Mouse (Mus musculus) kidney, embryonic 14.5 days (tissue): Measurements from ENCODE around the gene Pnliprp1. TPM values are rescaled to one million over a fixed set of nuclear protein-coding genes. Genes with fewer than 3 reads are reported as not detected.

ENCODE experiments used
- ATAC-seq: fragments of 200-750 bp; cut with Nextera tagmentation; 2 replicates; pipeline ENCODE4 v1.8.0; 2017; ENCODE audit warnings: moderate number of reproducible peaks, mild to moderate bottlenecking, moderate TSS enrichment, moderate library complexity; ENCODE audit not compliant: low FRiP score, low TSS enrichment
- H3K27ac ChIP-seq: fragments of 300-500 bp; sonication (generic); 2 replicates; pipeline ENCODE4 v1.5.1; 2014; ENCODE audit warnings: low read depth, mild to moderate bottlenecking, low read length, moderate library complexity, mixed read lengths
- H3K27me3 ChIP-seq: fragments of 300-500 bp; sonication (generic); 2 replicates; pipeline ENCODE4 v1.6.1; 2014; ENCODE audit warnings: mild to moderate bottlenecking, low read length; ENCODE audit not compliant: control insufficient read depth, insufficient read depth
- H3K36me3 ChIP-seq: fragments of 300-500 bp; sonication (generic); 2 replicates; pipeline ENCODE4 v1.6.1; 2014; ENCODE audit warnings: low read length, mixed read lengths; ENCODE audit not compliant: control insufficient read depth, insufficient read depth
- H3K4me1 ChIP-seq: fragments of 300-500 bp; sonication (generic); 2 replicates; pipeline ENCODE4 v1.6.1; 2014; ENCODE audit warnings: low read length, mixed read lengths; ENCODE audit not compliant: control insufficient read depth, insufficient read depth
- H3K4me2 ChIP-seq: fragments of 300-500 bp; sonication (generic); replicated peaks from 2 replicates; pipeline ENCODE4 v1.6.1; 2014; ENCODE audit warnings: low read depth, mild to moderate bottlenecking, low read length
- H3K4me3 ChIP-seq: fragments of 300-500 bp; sonication (generic); 2 replicates; pipeline ENCODE4 v1.5.1; 2014; ENCODE audit warnings: mild to moderate bottlenecking, low read length
- H3K9ac ChIP-seq: fragments of 300-500 bp; sonication (generic); 2 replicates; pipeline ENCODE4 v1.6.1; 2014; ENCODE audit warnings: low read depth, mild to moderate bottlenecking, low read length, moderate library complexity
- H3K9me3 ChIP-seq: fragments of 300-500 bp; sonication (generic); 2 replicates; pipeline ENCODE4 v1.6.1; 2016; ENCODE audit warnings: low read length; ENCODE audit not compliant: control insufficient read depth
- WGBS: fragments of 180-500 bp; shearing (Covaris S2); extraction: QIAGEN DNeasy Blood & Tissue Kit; methylation state at CpG from one replicate; pipeline ENCODE4 v1.1.7; 2014; 5-methylcytosine and 5-hydroxymethylcytosine counted together
- polyA plus RNA-seq: library from polyadenylated mRNA; unstranded; fragments of >200 nt; fragmentation: Nextera tagmentation; extraction: Ambion mirVana; gene quantifications from 2 replicates; pipeline ENCODE4 v1.2.1, GENCODE M21; 2014

Gene Pnliprp1
- polyA plus RNA-seq, 1 experiment from 2014 or later: 0.87 TPM

DNA sequence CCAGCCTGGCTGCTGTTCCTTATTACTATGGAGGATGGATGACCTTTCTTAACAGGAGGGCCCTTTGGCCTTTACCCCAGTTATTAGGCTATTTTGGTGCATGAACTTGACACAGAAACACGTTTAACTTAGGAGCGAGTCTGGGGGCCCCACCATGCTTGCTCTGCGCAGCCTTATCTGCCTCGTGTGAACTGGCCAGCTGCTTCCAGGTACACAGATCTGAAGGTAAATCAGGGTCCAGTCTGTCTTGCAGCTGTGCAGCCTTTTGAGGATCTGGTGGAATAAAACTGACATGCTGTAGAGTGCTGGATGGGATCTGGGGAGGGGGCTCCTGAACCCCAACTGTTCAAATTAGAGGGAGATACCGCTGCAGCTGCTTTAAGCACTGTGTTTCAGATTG is 931 bp upstream of the Pnliprp1 start:
- H3K27me3 ChIP-seq: no peaks in the 10 kb centered on the region
- H3K4me2 ChIP-seq: no peak overlapping the region
- H3K9ac ChIP-seq: no peak overlapping the region
- no peak for ATAC-seq
- no peak overlapping the region for H3K4me3 ChIP-seq
- no peak overlapping the region for H3K27ac ChIP-seq
- no peaks in the 10 kb centered on the region for H3K9me3 ChIP-seq
- WGBS: 72% methylated on average over 5 of the region's 5 CpGs
- H3K4me1 ChIP-seq: no peaks in the 10 kb centered on the region; the same call in 1 of the 2 replicates
- no peaks in the 10 kb centered on the region for H3K36me3 ChIP-seq

DNA sequence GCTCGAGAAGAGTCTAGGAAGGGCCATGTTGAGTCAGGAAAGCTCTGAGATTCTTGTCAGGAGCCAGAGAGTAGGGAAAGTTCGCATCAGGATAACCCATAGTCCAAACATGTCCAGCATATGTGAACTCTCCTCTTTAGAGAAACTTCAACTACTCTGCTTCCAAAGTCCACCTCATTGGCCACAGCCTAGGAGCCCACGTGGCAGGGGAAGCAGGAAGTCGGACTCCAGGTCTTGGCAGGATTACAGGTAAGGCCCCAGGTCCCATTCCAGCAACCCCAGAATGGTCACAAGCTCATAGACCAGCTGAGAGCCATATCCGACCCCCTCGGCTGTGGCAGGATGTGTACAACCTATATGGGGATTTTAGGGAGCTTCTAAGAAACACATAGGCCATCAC is 4.5 kb downstream of the Pnliprp1 start:
- H3K9me3 ChIP-seq: no peaks in the 10 kb centered on the region
- no peak for ATAC-seq
- no peaks in the 10 kb centered on the region; the same call in 1 of the 2 replicates for H3K4me1 ChIP-seq
- H3K4me2 ChIP-seq: no peak overlapping the region
- H3K27ac ChIP-seq: no peak overlapping the region
- no peak overlapping the region for H3K9ac ChIP-seq
- no peaks in the 10 kb centered on the region for H3K36me3 ChIP-seq
- no peaks in the 10 kb centered on the region for H3K27me3 ChIP-seq
- H3K4me3 ChIP-seq: no peak overlapping the region
- 88% methylated on average over 6 of the region's 6 CpGs for WGBS

DNA sequence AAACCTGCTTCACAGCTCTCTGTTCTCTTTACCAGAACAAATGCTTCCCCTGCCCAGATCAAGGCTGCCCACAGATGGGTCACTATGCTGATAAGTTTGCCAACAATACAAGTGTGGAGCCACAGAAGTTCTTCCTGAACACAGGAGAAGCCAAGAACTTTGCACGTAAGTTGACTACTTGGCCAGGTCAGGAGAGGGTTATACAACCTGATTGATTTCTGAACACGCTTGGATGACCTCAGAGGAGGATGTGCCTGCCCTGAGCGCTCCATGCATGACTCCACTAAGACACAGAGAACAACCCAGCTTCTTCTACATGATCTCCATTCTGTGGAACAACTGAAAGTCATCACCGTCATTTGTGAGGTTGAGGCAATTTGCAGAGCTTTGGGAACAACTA is 9.4 kb downstream of the Pnliprp1 start:
- Histone ChIP-seq H3K27me3 (no peaks in the 10 kb centered on the region), H3K27ac (no peak overlapping the region), H3K9me3 (no peaks in the 10 kb centered on the region), H3K9ac (no peak overlapping the region), H3K4me2 (no peak overlapping the region), H3K4me3 (no peak overlapping the region), H3K36me3 (no peaks in the 10 kb centered on the region), H3K4me1 (no peaks in the 10 kb centered on the region)
- no peak for ATAC-seq
- WGBS: 50% methylated on average over 4 of the region's 4 CpGs

DNA sequence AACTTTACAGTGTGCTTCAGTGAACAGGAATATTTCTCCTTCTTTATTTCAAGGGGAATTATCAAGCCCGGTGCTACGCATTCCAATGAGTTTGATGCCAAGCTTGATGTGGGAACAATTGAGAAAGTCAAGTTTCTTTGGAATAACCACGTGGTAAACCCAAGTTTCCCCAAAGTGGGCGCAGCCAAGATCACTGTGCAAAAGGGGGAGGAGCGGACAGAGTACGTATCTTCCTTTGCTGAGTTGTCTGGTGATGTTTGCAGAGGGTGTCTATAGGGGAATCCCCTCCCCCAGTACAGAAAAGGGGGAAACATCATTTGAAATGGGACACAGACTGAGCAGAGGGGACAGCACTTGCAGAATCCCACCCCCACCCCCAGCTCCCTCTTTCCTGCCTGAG is 12.3 kb downstream of the Pnliprp1 start:
- H3K4me2 ChIP-seq: no peak overlapping the region
- H3K9me3 ChIP-seq: no peaks in the 10 kb centered on the region
- H3K36me3 ChIP-seq: no peaks in the 10 kb centered on the region
- 87% methylated on average over 6 of the region's 6 CpGs for WGBS
- no peak overlapping the region for H3K27ac ChIP-seq
- no peak for ATAC-seq
- no peak overlapping the region for H3K9ac ChIP-seq
- H3K4me3 ChIP-seq: no peak overlapping the region
- H3K4me1 ChIP-seq: no peaks in the 10 kb centered on the region
- no peaks in the 10 kb centered on the region for H3K27me3 ChIP-seq

DNA sequence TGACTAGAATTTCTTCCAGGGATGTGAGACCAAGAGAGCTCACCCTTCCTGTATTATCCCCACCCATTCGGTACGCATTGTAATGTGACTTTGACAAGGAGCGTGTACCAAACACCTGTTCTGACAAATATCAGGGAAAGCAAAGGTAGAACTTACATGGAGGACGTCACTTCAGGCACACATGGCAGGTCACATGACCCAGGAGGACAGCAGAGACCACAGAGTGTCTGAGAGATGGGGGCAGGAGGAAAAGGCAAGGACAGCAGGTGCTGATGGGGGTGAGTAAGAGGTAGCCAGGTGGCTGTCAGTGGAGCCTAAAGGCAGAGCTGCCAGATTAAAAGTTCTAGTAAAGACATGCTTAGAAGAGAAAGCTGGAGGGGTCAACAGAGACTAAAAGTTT is 14.0 kb downstream of the Pnliprp1 start:
- no peaks in the 10 kb centered on the region for H3K9me3 ChIP-seq
- H3K4me1 ChIP-seq: no peaks in the 10 kb centered on the region
- no peaks in the 10 kb centered on the region for H3K27me3 ChIP-seq
- 89% methylated on average over 4 of the region's 4 CpGs for WGBS
- ATAC-seq: no peak
- no peak overlapping the region for H3K4me3 ChIP-seq
- H3K4me2 ChIP-seq: no peak overlapping the region
- no peak overlapping the region for H3K27ac ChIP-seq
- no peaks in the 10 kb centered on the region for H3K36me3 ChIP-seq
- no peak overlapping the region for H3K9ac ChIP-seq

DNA sequence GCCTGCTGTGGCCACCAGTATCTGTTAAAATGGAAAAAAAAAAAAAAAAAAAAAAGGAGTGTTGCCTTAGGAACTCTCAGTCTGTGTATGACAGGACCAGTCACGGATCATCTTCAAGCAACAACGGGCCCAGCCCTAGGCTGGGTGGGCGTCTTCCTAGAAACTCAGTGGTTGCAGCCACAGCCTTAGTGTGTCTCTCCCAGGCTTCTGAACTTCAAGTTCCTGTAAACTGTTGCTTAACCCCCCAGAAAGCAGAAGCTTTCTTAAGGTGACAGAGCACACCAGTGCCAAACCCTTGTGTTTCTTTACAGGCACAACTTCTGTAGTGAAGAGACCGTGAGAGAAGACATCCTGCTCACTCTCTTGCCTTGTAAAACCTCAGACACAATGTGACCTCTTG is 15.0 kb downstream of the Pnliprp1 start:
- WGBS: 27% methylated on average over 4 of the region's 4 CpGs
- Histone ChIP-seq H3K36me3 (no peaks in the 10 kb centered on the region), H3K9ac (no peak overlapping the region), H3K27ac (no peak overlapping the region), H3K4me3 (no peak overlapping the region), H3K4me2 (no peak overlapping the region), H3K27me3 (no peaks in the 10 kb centered on the region), H3K9me3 (no peaks in the 10 kb centered on the region), H3K4me1 (no peaks in the 10 kb centered on the region)
- no peak for ATAC-seq

DNA sequence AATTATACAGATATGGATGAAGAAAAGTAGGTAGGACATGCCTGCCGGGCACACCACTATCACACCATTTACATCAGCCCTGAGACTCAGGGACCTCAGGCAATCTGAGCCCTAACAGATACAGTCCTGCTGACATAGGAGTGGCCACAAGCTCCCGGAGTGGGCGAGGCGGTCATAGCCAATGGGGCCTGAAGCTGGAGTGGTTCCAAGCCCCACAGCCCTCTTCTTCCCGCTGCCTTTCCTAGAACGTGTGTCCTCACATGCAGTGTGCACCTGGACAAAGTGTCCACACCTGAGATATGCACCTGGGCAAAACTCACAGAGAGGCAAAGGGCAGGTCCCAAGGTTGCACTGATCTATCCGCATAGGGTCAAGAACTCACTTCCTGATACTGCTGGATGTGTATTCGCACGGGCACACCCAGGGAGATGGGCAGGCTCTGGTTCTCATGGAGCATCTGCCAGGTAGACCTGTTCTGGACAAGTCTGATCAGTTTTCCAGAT is 18.9 kb downstream of the Pnliprp1 start:
- Histone ChIP-seq H3K9ac (no peak overlapping the region), H3K4me1 (no peaks in the 10 kb centered on the region), H3K27ac (no peak overlapping the region), H3K4me2 (no peak overlapping the region), H3K36me3 (no peaks in the 10 kb centered on the region), H3K27me3 (no peaks in the 10 kb centered on the region), H3K4me3 (no peak overlapping the region), H3K9me3 (no peaks in the 10 kb centered on the region)
- WGBS: 89% methylated on average over 9 of the region's 9 CpGs
- no peak for ATAC-seq

DNA sequence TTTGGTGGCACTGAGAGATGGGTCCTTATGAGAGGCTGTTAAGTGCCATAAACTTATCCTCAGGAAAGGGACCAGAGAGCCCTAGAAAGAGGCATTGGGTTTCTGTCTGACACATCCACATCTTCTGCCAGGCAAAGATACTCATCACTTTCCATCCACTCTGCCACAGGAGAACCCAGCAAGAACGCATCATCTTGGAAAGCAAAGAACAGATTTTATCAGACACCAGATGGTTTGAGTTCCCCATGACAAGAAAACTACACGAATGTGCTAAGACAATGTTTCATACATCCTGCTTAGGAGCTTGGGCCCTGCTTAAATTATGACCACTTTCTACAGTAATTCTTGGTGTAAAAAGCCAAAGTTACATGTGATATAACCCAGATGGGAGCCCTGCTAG is 22.1 kb downstream of the Pnliprp1 start:
- no peak overlapping the region for H3K9ac ChIP-seq
- no peak overlapping the region for H3K4me2 ChIP-seq
- H3K4me3 ChIP-seq: no peak overlapping the region
- no peaks in the 10 kb centered on the region for H3K36me3 ChIP-seq
- no peaks in the 10 kb centered on the region for H3K4me1 ChIP-seq
- no peak for ATAC-seq
- WGBS: 53% methylated on average over 2 of the region's 2 CpGs
- H3K27me3 ChIP-seq: no peaks in the 10 kb centered on the region
- no peak overlapping the region for H3K27ac ChIP-seq
- H3K9me3 ChIP-seq: no peaks in the 10 kb centered on the region

DNA sequence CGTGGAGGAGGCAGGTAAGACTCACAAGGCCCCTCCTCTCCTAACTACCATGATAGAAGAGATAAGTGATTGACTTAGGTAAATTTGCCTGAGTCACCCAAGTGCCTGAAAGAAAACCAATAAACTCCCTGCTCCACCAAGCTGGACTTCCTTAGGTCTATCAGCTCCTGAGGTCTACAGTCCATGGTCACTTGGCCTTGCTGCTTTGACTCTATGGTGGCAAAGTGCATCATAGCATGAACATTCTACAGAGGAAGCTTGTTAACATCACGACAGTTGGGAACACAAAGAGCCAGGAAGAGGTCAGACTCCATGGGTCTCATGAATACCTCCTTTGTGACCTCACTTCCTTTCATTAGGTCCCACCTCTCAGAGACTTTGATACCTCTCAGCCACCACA is 22.8 kb downstream of the Pnliprp1 start:
- Histone ChIP-seq H3K27ac (no peak overlapping the region), H3K4me3 (no peak overlapping the region), H3K4me1 (no peaks in the 10 kb centered on the region), H3K9ac (no peak overlapping the region), H3K27me3 (no peaks in the 10 kb centered on the region), H3K4me2 (no peak overlapping the region), H3K36me3 (no peaks in the 10 kb centered on the region), H3K9me3 (peaks cover 2% of the 10 kb centered on the region; the same call in 1 of the 2 replicates)
- no peak for ATAC-seq
- 73% methylated on average over 2 of the region's 2 CpGs for WGBS
